Mouse (Mus musculus) C2C12 (cell line): ENCODE results near the gene Wdr91. TPM values are rescaled to one million over a fixed set of nuclear protein-coding genes. Genes with fewer than 3 reads are reported as not detected.

Source experiments
- H3K27me3 ChIP-seq: one replicate; pipeline ENCODE4 v1.6.1; 2011; ENCODE audit not compliant: control insufficient read depth, insufficient read depth, insufficient read length
- H3K36me3 ChIP-seq: one replicate; pipeline ENCODE4 v1.6.1; 2011; ENCODE audit not compliant: control insufficient read depth, insufficient read depth
- H3K4me3 ChIP-seq: one replicate; pipeline ENCODE4 v1.5.1; 2011; ENCODE audit warnings: mild to moderate bottlenecking, control low read depth; ENCODE audit not compliant: poor library complexity, insufficient read depth, severe bottlenecking
- H3K79me2 ChIP-seq: one replicate; pipeline ENCODE4 v1.6.1; 2011; ENCODE audit not compliant: control insufficient read depth, insufficient read depth
- H3K79me3 ChIP-seq: one replicate; pipeline ENCODE4 v1.6.1; 2011; ENCODE audit warnings: low read depth, control low read depth
- H3ac ChIP-seq: one replicate; pipeline ENCODE3; 2011; ENCODE audit warnings: low read depth; ENCODE audit not compliant: control insufficient read depth, insufficient read length
- CEBPB ChIP-seq: IDR thresholded peaks from one replicate; pipeline ENCODE4 v1.6.1; 2011; ENCODE audit warnings: low read depth, mild to moderate bottlenecking, control low read depth, moderate library complexity
- CTCF ChIP-seq: IDR thresholded peaks from one replicate; pipeline ENCODE4 v1.5.1; 2011; ENCODE audit not compliant: control insufficient read depth, insufficient read depth, insufficient read length
- FOSL1 ChIP-seq: IDR thresholded peaks from one replicate; pipeline ENCODE4 v1.8.0; 2011; ENCODE audit warnings: mild to moderate bottlenecking, low read length; ENCODE audit not compliant: poor library complexity, insufficient read depth, severe bottlenecking
- MAX ChIP-seq: IDR thresholded peaks from one replicate; pipeline ENCODE4 v1.6.1; 2011; ENCODE audit warnings: mild to moderate bottlenecking, control low read depth
- MYOD1 ChIP-seq: IDR thresholded peaks from one replicate; pipeline ENCODE4 v1.6.1; 2011; ENCODE audit warnings: low read depth; ENCODE audit not compliant: control insufficient read depth, insufficient read length
- MYOG ChIP-seq: IDR thresholded peaks from one replicate; pipeline ENCODE4 v1.6.1; 2011; ENCODE audit not compliant: control insufficient read depth, insufficient read length; ENCODE audit errors: extremely low read depth
- USF1 ChIP-seq: IDR thresholded peaks from one replicate; pipeline ENCODE4 v1.6.1; 2011; ENCODE audit warnings: low read depth, mild to moderate bottlenecking, control low read depth, moderate library complexity
- polyA plus RNA-seq: library from polyadenylated mRNA; unstranded; fragments of >200 nt; fragmentation: generic; extraction: Trizol; gene quantifications from one replicate; pipeline ENCODE4 v1.2.1, GENCODE M21; 2012; ENCODE audit warnings: missing spikeins

Gene Wdr91
- polyA plus RNA-seq, 1 experiment = 12.8 TPM

DNA sequence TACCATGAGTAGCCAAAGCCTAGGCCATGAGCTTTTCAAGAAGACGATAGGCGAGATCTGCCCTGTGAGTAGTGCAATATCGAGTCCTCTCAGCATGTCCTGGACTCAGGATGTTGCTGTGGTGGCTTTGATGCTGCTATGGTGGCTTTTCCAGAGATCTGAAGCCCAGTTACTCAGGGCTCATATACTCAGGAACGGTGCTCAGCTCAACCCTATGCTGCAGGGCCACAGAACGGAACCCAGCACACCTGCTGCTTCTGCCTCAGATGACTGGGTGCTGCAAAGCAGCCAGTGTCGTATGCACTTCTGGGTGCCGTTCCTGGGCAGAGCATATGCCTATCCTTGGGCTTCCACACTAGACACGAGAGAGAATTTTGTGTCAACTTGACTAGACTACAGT, 28.8 kb upstream of the Wdr91 start:
- Histone ChIP-seq H3K27me3 (no peaks in the 10 kb centered on the region), H3K79me3 (no peaks in the 10 kb centered on the region), H3ac (no peak overlapping the region), H3K36me3 (no peaks in the 10 kb centered on the region), H3K79me2 (no peaks in the 10 kb centered on the region), H3K4me3 (no peak overlapping the region)
- TF ChIP-seq FOSL1 (no peak), MYOD1 (no peak), MYOG (no peak)

DNA sequence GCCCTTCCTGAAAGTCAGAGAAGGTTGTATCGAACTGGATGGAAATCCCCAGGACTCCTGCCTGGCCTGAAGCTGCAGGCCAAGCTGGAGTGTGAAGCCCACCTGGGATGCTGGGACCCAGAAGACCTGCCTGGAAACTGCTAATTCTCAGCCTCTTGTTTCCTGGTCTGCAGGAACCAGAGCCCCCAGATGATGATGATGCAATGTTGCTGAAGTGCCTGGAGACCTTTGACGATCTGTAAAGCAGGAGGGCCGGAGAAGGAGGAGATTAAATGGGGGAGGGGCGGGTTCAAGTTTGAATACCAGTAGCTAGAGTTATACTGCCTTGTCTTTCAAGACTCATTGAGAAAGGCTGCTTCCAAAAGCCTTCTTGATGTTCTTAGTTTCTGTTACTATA, 28.3 kb upstream of the Wdr91 start:
- Histone ChIP-seq H3K79me3 (no peaks in the 10 kb centered on the region), H3K27me3 (peaks cover 4% of the 10 kb centered on the region), H3K79me2 (no peaks in the 10 kb centered on the region), H3K36me3 (no peaks in the 10 kb centered on the region), H3ac (no peak overlapping the region), H3K4me3 (no peak overlapping the region)
- no peak for TF ChIP-seq CTCF
- no peak for TF ChIP-seq MYOD1
- no peak for TF ChIP-seq FOSL1
- no peak for TF ChIP-seq USF1
- TF ChIP-seq MAX = no peak
- no peak for TF ChIP-seq MYOG
- no peak for TF ChIP-seq CEBPB

DNA sequence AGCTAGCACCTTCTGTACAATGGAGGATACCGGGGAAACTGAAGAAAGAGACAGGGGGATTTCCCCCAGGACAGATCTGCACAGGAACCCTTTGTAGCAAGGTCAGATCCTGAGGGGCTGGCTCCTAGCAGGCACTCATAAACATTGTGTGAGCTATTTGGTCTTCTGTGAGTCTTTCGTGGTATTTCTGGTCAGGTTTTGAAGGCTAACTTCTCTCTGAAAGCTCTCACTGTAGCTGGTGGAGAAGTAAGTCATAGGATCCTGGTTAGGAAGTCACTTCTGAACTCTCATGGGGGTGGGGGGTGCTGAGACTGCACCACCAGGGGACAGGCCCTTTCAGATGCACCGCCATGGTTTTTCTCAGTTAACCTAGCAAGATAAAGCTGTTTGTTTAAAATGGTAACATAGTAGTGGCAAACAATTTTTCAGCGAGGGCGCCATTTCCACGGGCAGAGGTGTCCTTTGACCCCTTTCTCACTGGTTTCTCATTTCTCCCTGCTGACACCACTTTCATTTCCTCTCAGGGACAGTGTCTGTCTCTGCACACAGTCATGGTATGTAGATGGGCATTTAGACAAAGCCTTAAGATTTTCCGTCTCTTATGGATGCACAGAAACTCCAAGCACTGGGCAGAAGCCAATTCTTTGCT, 27.7 kb upstream of the Wdr91 start:
- TF ChIP-seq CEBPB (no peak), MAX (no peak), MYOD1 (no peak), CTCF (no peak), FOSL1 (no peak), USF1 (no peak), MYOG (no peak)
- H3K79me2 ChIP-seq = no peaks in the 10 kb centered on the region
- no peak overlapping the region for H3ac ChIP-seq
- H3K4me3 ChIP-seq = no peak overlapping the region
- H3K27me3 ChIP-seq = peaks cover 7% of the 10 kb centered on the region
- H3K79me3 ChIP-seq = no peaks in the 10 kb centered on the region
- no peaks in the 10 kb centered on the region for H3K36me3 ChIP-seq

DNA sequence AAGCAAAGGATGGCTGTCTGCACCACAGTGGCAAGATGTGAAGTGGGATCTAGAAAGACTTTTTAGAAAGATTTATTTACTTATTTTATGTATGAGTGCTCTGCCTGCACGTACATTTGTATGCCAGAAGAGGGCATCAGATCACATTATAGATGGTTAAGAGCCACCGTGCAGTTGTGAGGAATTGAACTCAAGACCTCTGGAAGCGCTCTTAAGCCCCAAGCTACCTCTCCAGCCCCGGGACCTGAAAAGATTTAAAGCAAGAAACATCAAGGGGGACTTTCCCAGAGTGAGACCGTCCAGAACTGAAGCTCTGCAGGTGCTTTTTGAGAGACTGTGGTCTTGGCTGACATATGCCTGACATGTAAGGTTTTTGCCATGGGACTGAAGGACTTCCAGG, 26.1 kb upstream of the Wdr91 start:
- Histone ChIP-seq H3K79me2 (no peaks in the 10 kb centered on the region), H3K79me3 (no peaks in the 10 kb centered on the region), H3K4me3 (no peak overlapping the region), H3K36me3 (no peaks in the 10 kb centered on the region), H3ac (no peak overlapping the region), H3K27me3 (peaks cover 10% of the 10 kb centered on the region)
- TF ChIP-seq USF1 = no peak
- TF ChIP-seq CEBPB = no peak
- TF ChIP-seq MYOG = no peak
- no peak for TF ChIP-seq CTCF
- TF ChIP-seq FOSL1 = no peak
- TF ChIP-seq MAX = no peak
- no peak for TF ChIP-seq MYOD1

DNA sequence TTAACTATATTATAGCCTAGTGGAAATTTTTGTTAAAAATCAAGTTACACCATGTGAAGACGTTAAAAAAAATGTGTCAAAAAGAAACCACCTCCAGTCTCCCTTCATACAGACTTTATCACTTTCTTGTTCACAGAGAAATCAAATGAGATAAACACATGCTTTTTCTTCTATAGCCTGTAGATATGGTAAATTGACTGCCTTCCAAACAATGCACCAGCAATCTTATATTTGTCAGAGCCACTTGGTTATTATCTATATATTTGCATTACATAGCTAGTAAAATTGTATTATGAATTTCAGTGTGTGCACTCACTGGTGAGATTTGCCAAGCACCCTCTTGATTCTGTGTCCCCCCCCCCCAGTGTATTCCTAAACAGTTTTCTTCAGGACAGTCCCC, 22.0 kb upstream of the Wdr91 start:
- Histone ChIP-seq H3ac (no peak overlapping the region), H3K79me3 (no peaks in the 10 kb centered on the region), H3K36me3 (no peaks in the 10 kb centered on the region), H3K79me2 (no peaks in the 10 kb centered on the region), H3K27me3 (peaks cover 16% of the 10 kb centered on the region), H3K4me3 (no peak overlapping the region)
- no peak for TF ChIP-seq MYOD1
- TF ChIP-seq FOSL1 = no peak
- no peak for TF ChIP-seq MAX
- TF ChIP-seq MYOG = no peak
- TF ChIP-seq CTCF = no peak
- TF ChIP-seq USF1 = no peak

DNA sequence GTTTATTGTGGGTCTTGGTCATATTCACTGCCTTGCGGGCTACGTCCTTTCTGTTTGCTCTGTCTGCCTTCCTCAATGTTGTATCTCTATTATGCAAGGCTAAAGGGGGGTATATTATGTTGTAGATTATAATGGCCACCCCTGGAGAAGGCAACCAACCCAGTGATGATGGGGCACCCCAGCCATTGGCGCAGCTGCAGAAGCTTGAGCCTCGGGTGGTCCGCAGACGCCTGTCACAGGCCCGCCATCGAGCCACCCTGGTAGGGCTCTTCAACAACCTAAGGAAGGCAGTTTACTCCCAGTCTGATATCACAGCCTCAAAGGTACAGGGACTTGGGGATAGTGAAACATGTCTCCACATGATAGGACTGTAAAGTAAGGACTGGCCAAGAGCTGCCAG, 16.9 kb upstream of the Wdr91 start:
- Histone ChIP-seq H3K79me3 (no peaks in the 10 kb centered on the region), H3K4me3 (no peak overlapping the region), H3K36me3 (no peaks in the 10 kb centered on the region), H3K79me2 (no peaks in the 10 kb centered on the region), H3K27me3 (peaks cover 9% of the 10 kb centered on the region), H3ac (no peak overlapping the region)
- no peak for TF ChIP-seq MYOD1
- TF ChIP-seq FOSL1 = no peak
- no peak for TF ChIP-seq USF1
- TF ChIP-seq CTCF = no peak
- no peak for TF ChIP-seq MAX
- TF ChIP-seq CEBPB = no peak
- no peak for TF ChIP-seq MYOG
